ENCODE assay signal across 7 mouse cellular contexts in genomic region chr9:65826588-65827343, GRCm38 (mm10). TPM values are rescaled to one million over a fixed set of nuclear protein-coding genes. Genes with fewer than 3 reads are reported as not detected.
DNase-seq lines count a peak whose midpoint lies in the region; ATAC-seq lines count a peak whose summit lies in the region.

No protein-coding gene starts in this region.

- WGBS in forebrain, embryonic 15.5 days: 1% methylated on average over 31 of the region's 31 CpGs
- under 1% methylated on average over 30 of the region's 31 CpGs for WGBS in hindbrain, embryonic 10.5 days

- peak overlapping the region; percentile 97 for H3K9ac ChIP-seq in forebrain, embryonic 15.5 days (replicated peaks)

- peak overlapping the region; percentile 99 for H3K27ac ChIP-seq in forebrain, embryonic 15.5 days (replicated peaks)
- H3K27ac ChIP-seq in hindbrain, embryonic 10.5 days: peak overlapping the region; percentile 100

- peak overlapping the region; percentile 73 for H3K4me2 ChIP-seq in forebrain, embryonic 15.5 days (replicated peaks)

- ATAC-seq in forebrain, embryonic 15.5 days (replicated peaks): peak; percentile 58

- H3K4me3 ChIP-seq in forebrain, embryonic 15.5 days: peak overlapping the region; percentile 93
- peak overlapping the region; percentile 92 for H3K4me3 ChIP-seq in hindbrain, embryonic 10.5 days

- H3K4me1 ChIP-seq in forebrain, embryonic 15.5 days: peaks cover 48% of the 10 kb centered on the region
- peaks cover 64% of the 10 kb centered on the region for H3K4me1 ChIP-seq in hindbrain, embryonic 10.5 days (replicated peaks)

- no peaks in the 10 kb centered on the region for H3K9me3 ChIP-seq in forebrain, embryonic 15.5 days
- no peaks in the 10 kb centered on the region for H3K9me3 ChIP-seq in hindbrain, embryonic 10.5 days

- H3K27me3 ChIP-seq in forebrain, embryonic 15.5 days: no peaks in the 10 kb centered on the region
- H3K27me3 ChIP-seq in hindbrain, embryonic 10.5 days (ENCODE audit: insufficient read depth, poor library complexity, severe bottlenecking): 0 out of 2 replicates have a peak, but pooled peaks cover 4% of the 10 kb centered on the region

- peak; percentile 74 for DNase-seq in R1 (ENCODE audit: low read depth, low spot score)
- peak; percentile 54 for DNase-seq in cerebellum, adult 11-12 months
- peak; percentile 66 for DNase-seq in hindbrain, embryonic 10.5 days (ENCODE audit: low spot score)
- peak; percentile 51 for DNase-seq in layer of hippocampus, adult 9-11 months
- DNase-seq in lung, postnatal 25 days (ENCODE audit: low spot score): peak; percentile 51
- DNase-seq in retina, embryonic 14.5 days (ENCODE audit: low spot score): peak; percentile 70

- no peaks in the 10 kb centered on the region for H3K36me3 ChIP-seq in forebrain, embryonic 15.5 days
- no peaks in the 10 kb centered on the region for H3K36me3 ChIP-seq in hindbrain, embryonic 10.5 days

RNA-seq across cellular contexts. Expression of gene Zfp609, which starts 0.6 kb away (rescaled TPM):
- polyA plus RNA-seq in forebrain, embryonic 15.5 days (2015; fragmentation: Nextera tagmentation; extraction: Ambion mirVana): 8.9 and 10.1 TPM in 2 replicates
- 6.8 and 9.2 TPM in 2 replicates for polyA plus RNA-seq in hindbrain, embryonic 10.5 days (2016; fragmentation: Nextera tagmentation; extraction: Ambion mirVana)

Comparison
In these comparisons a context has a peak if more than half of its experiments do, and no peak if none do; other contexts are left out.
1. Peak in every context shown above with its lines: DNase-seq, ATAC-seq, H3K4me3 ChIP-seq and H3K27ac ChIP-seq.